Mouse (Mus musculus): Measurements from ENCODE around the gene Slit1. TPM values are rescaled to one million over a fixed set of nuclear protein-coding genes. Genes with fewer than 3 reads are reported as not detected.

The Slit1 gene
- polyA plus RNA-seq, 1 experiment from 2014 or later = 0.05 TPM

- ATAC-seq (ENCODE audit: insufficient read depth) = no peak
- H3K27me3 ChIP-seq = peaks cover 51% of the 10 kb centered on the region
- WGBS (ENCODE audit: insufficient replicate concordance) = 45% methylated on average over 10 of the region's 10 CpGs
These were observed 91.5 kb downstream of the Slit1 start for GRCm38 (mm10) chr19:41651967-41652366.

GRCm38 (mm10) chr19:41649394-41649793 is 94.1 kb downstream of the Slit1 start:
- Histone ChIP-seq H3K4me3 (replicated peaks) (no peak overlapping the region), H3K9ac (no peak overlapping the region), H3K9me3 (replicated peaks) (no peaks in the 10 kb centered on the region), H3K4me2 (no peak overlapping the region), H3K27ac (replicated peaks) (no peak overlapping the region), H3K4me1 (replicated peaks) (no peaks in the 10 kb centered on the region), H3K36me3 (replicated peaks) (no peaks in the 10 kb centered on the region), H3K27me3 (peaks cover 45% of the 10 kb centered on the region)
- ATAC-seq (ENCODE audit: insufficient read depth) = no peak
- 34% methylated on average over 10 of the region's 10 CpGs for WGBS (ENCODE audit: insufficient replicate concordance)

More at GRCm38 (mm10) chr19:41651967-41652366, 91.5 kb downstream of the Slit1 start:
- H3K4me2 ChIP-seq = no peak overlapping the region
- no peak overlapping the region for H3K9ac ChIP-seq
- no peaks in the 10 kb centered on the region for H3K4me1 ChIP-seq (replicated peaks)
- H3K36me3 ChIP-seq (replicated peaks) = no peaks in the 10 kb centered on the region
- no peak overlapping the region for H3K27ac ChIP-seq (replicated peaks)
- H3K9me3 ChIP-seq (replicated peaks) = no peaks in the 10 kb centered on the region
- H3K4me3 ChIP-seq (replicated peaks) = no peak overlapping the region

- WGBS (ENCODE audit: insufficient replicate concordance) = 29% methylated on average over 16 of the region's 16 CpGs
- H3K36me3 ChIP-seq (replicated peaks) = no peaks in the 10 kb centered on the region
- peaks cover 34% of the 10 kb centered on the region for H3K27me3 ChIP-seq
- H3K4me1 ChIP-seq (replicated peaks) = no peaks in the 10 kb centered on the region
- H3K4me3 ChIP-seq (replicated peaks) = no peak overlapping the region
- H3K9ac ChIP-seq = no peak overlapping the region
- ATAC-seq (ENCODE audit: insufficient read depth) = no peak
- H3K9me3 ChIP-seq (replicated peaks) = no peaks in the 10 kb centered on the region
- H3K4me2 ChIP-seq = no peak overlapping the region
- H3K27ac ChIP-seq (replicated peaks) = no peak overlapping the region
These were observed 96.4 kb downstream of the Slit1 start for GRCm38 (mm10) chr19:41646947-41647631.

GRCm38 (mm10) chr19:41643010-41643409 is 100.5 kb downstream of the Slit1 start:
- 45% methylated on average over 11 of the region's 11 CpGs for WGBS (ENCODE audit: insufficient replicate concordance)
- Histone ChIP-seq H3K9me3 (replicated peaks) (no peaks in the 10 kb centered on the region), H3K9ac (no peak overlapping the region), H3K36me3 (replicated peaks) (no peaks in the 10 kb centered on the region), H3K27me3 (0 out of 2 replicates have a peak, but pooled peaks cover 5% of the 10 kb centered on the region), H3K4me2 (no peak overlapping the region), H3K4me3 (replicated peaks) (no peak overlapping the region), H3K4me1 (replicated peaks) (no peaks in the 10 kb centered on the region), H3K27ac (replicated peaks) (no peak overlapping the region)
- ATAC-seq (ENCODE audit: insufficient read depth) = no peak

GRCm38 (mm10) chr19:41634999-41635398 is 108.5 kb downstream of the Slit1 start:
- no peak overlapping the region for H3K4me2 ChIP-seq
- no peaks in the 10 kb centered on the region for H3K9me3 ChIP-seq (replicated peaks)
- no peak overlapping the region for H3K9ac ChIP-seq
- ATAC-seq (ENCODE audit: insufficient read depth) = no peak
- H3K27me3 ChIP-seq = no peaks in the 10 kb centered on the region
- 61% methylated on average over 6 of the region's 6 CpGs for WGBS (ENCODE audit: insufficient replicate concordance)
- no peaks in the 10 kb centered on the region for H3K4me1 ChIP-seq (replicated peaks)
- H3K4me3 ChIP-seq (replicated peaks) = no peak overlapping the region
- no peak overlapping the region for H3K27ac ChIP-seq (replicated peaks)
- H3K36me3 ChIP-seq (replicated peaks) = no peaks in the 10 kb centered on the region

- 53% methylated on average over 10 of the region's 10 CpGs for WGBS (ENCODE audit: insufficient replicate concordance)
- ATAC-seq (ENCODE audit: insufficient read depth) = no peak
These were observed 109.4 kb downstream of the Slit1 start for GRCm38 (mm10) chr19:41634099-41634498.

GRCm38 (mm10) chr19:41629532-41629931 is 113.9 kb downstream of the Slit1 start:
- H3K27ac ChIP-seq (replicated peaks) = no peak overlapping the region
- no peak overlapping the region for H3K4me2 ChIP-seq
- ATAC-seq (ENCODE audit: insufficient read depth) = no peak
- no peaks in the 10 kb centered on the region for H3K36me3 ChIP-seq (replicated peaks)
- H3K4me3 ChIP-seq (replicated peaks) = no peak overlapping the region
- H3K27me3 ChIP-seq = no peaks in the 10 kb centered on the region
- no peaks in the 10 kb centered on the region for H3K4me1 ChIP-seq (replicated peaks)
- no peak overlapping the region for H3K9ac ChIP-seq
- no peaks in the 10 kb centered on the region for H3K9me3 ChIP-seq (replicated peaks)
- 35% methylated on average over 5 of the region's 5 CpGs for WGBS (ENCODE audit: insufficient replicate concordance)

More at GRCm38 (mm10) chr19:41634099-41634498, 109.4 kb downstream of the Slit1 start:
- H3K4me2 ChIP-seq = no peak overlapping the region
- no peaks in the 10 kb centered on the region for H3K27me3 ChIP-seq
- H3K27ac ChIP-seq (replicated peaks) = no peak overlapping the region
- no peaks in the 10 kb centered on the region for H3K9me3 ChIP-seq (replicated peaks)
- H3K9ac ChIP-seq = no peak overlapping the region
- H3K4me3 ChIP-seq (replicated peaks) = no peak overlapping the region
- no peaks in the 10 kb centered on the region for H3K36me3 ChIP-seq (replicated peaks)
- no peaks in the 10 kb centered on the region for H3K4me1 ChIP-seq (replicated peaks)

- no peak for ATAC-seq (ENCODE audit: insufficient read depth)
These were observed 114.5 kb downstream of the Slit1 start for GRCm38 (mm10) chr19:41628970-41629369.

GRCm38 (mm10) chr19:41620366-41621092 is 122.9 kb downstream of the Slit1 start:
- no peaks in the 10 kb centered on the region for H3K9me3 ChIP-seq (replicated peaks)
- H3K36me3 ChIP-seq (replicated peaks) = no peaks in the 10 kb centered on the region
- 64% methylated on average over 14 of the region's 14 CpGs for WGBS (ENCODE audit: insufficient replicate concordance)
- H3K27me3 ChIP-seq = no peaks in the 10 kb centered on the region
- no peak overlapping the region for H3K4me3 ChIP-seq (replicated peaks)
- no peak overlapping the region for H3K4me2 ChIP-seq
- no peaks in the 10 kb centered on the region for H3K4me1 ChIP-seq (replicated peaks)
- H3K9ac ChIP-seq = no peak overlapping the region
- no peak for ATAC-seq (ENCODE audit: insufficient read depth)
- no peak overlapping the region for H3K27ac ChIP-seq (replicated peaks)

More at GRCm38 (mm10) chr19:41628970-41629369, 114.5 kb downstream of the Slit1 start:
- 76% methylated on average over 11 of the region's 11 CpGs for WGBS (ENCODE audit: insufficient replicate concordance)
- Histone ChIP-seq H3K9ac (no peak overlapping the region), H3K9me3 (replicated peaks) (no peaks in the 10 kb centered on the region), H3K27me3 (no peaks in the 10 kb centered on the region), H3K27ac (replicated peaks) (no peak overlapping the region), H3K4me1 (replicated peaks) (no peaks in the 10 kb centered on the region), H3K36me3 (replicated peaks) (no peaks in the 10 kb centered on the region), H3K4me2 (no peak overlapping the region), H3K4me3 (replicated peaks) (no peak overlapping the region)

- no peaks in the 10 kb centered on the region for H3K9me3 ChIP-seq (replicated peaks)
- no peak for ATAC-seq (ENCODE audit: insufficient read depth)
- no peaks in the 10 kb centered on the region for H3K27me3 ChIP-seq
- no peak overlapping the region for H3K9ac ChIP-seq
- H3K4me2 ChIP-seq = no peak overlapping the region
- H3K4me3 ChIP-seq (replicated peaks) = no peak overlapping the region
- no peaks in the 10 kb centered on the region for H3K4me1 ChIP-seq (replicated peaks)
- 64% methylated on average over 19 of the region's 19 CpGs for WGBS (ENCODE audit: insufficient replicate concordance)
- no peaks in the 10 kb centered on the region for H3K36me3 ChIP-seq (replicated peaks)
- no peak overlapping the region for H3K27ac ChIP-seq (replicated peaks)
These were observed 124.6 kb downstream of the Slit1 start for GRCm38 (mm10) chr19:41618771-41619385.

- no peak overlapping the region for H3K9ac ChIP-seq
- H3K4me3 ChIP-seq (replicated peaks) = no peak overlapping the region
- no peaks in the 10 kb centered on the region for H3K27me3 ChIP-seq
- H3K27ac ChIP-seq (replicated peaks) = no peak overlapping the region
- WGBS (ENCODE audit: insufficient replicate concordance) = 50% methylated on average over 6 of the region's 6 CpGs
- no peaks in the 10 kb centered on the region for H3K9me3 ChIP-seq (replicated peaks)
- H3K4me1 ChIP-seq (replicated peaks) = no peaks in the 10 kb centered on the region
- no peak for ATAC-seq (ENCODE audit: insufficient read depth)
- H3K4me2 ChIP-seq = no peak overlapping the region
- H3K36me3 ChIP-seq (replicated peaks) = no peaks in the 10 kb centered on the region
These were observed 125.3 kb downstream of the Slit1 start for GRCm38 (mm10) chr19:41618153-41618657.

All from liver, embryonic 15.5 days (tissue).